In the genomic region with DNA sequence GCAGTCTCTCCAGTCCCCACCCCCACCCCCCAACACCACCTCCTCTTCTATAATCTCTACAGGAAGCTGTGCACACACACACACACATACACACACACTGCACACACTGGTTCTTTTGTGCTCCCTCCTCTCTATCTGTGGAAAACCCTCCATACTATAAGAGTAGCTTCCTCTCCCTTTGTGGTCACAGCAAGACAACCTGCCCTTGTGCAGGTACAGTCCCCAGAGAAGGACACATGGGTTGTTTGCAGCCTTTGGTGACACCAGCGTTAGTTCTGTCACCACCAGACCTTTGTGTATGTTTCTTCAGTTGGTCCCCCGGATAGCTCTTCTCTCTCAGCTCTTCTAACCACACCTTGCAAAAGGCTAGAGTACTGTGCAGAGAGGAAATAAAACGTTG, we compare ENCODE assay signal across 23 mouse cellular contexts. TPM values are rescaled to one million over a fixed set of nuclear protein-coding genes. Genes with fewer than 3 reads are reported as not detected.
DNase-seq lines count a peak whose midpoint lies in the region; ATAC-seq and TF ChIP-seq lines count a peak whose summit lies in the region.
"Had no signal": no experiment of that assay in that cellular context is flagged by ENCODE, and none has a peak within 500 bp of the region (broad histone marks: within the 10 kb centered on the region; RNA-seq: fewer than 3 reads in every experiment).

No protein-coding gene starts in this region.

- no peak overlapping the region for H3K4me3 ChIP-seq in lung, embryonic 14.5 days (ENCODE audit: low read depth, low read length)
- no peak overlapping the region for H3K4me3 ChIP-seq in forebrain, embryonic 12.5 days (replicated peaks)
- H3K4me3 ChIP-seq: heart, adult 2 months; heart, embryonic 15.5 days; hindbrain, embryonic 10.5 days; midbrain, embryonic 15.5 days; myocyte had no signal

- WGBS in lung, embryonic 14.5 days: 53% methylated on average over 3 of the region's 3 CpGs
- WGBS in forebrain, embryonic 12.5 days: 72% methylated on average over 3 of the region's 3 CpGs

- H3K36me3 ChIP-seq in lung, embryonic 14.5 days (ENCODE audit: insufficient read depth): no peaks in the 10 kb centered on the region
- no peaks in the 10 kb centered on the region for H3K36me3 ChIP-seq in forebrain, embryonic 12.5 days (replicated peaks)
- H3K36me3 ChIP-seq: heart, embryonic 15.5 days; hindbrain, embryonic 10.5 days; midbrain, embryonic 15.5 days had no signal

- no peak for ATAC-seq in lung, embryonic 14.5 days (ENCODE audit: insufficient read depth)
- peak; percentile 93 for ATAC-seq in inflammation-experienced regulatory T-cells, adult 6 months
- no peak for ATAC-seq in forebrain, embryonic 12.5 days (ENCODE audit: low FRiP score)
- ATAC-seq: forebrain, embryonic 16.5 days; hindbrain, postnatal 0 days; midbrain, embryonic 15.5 days had no signal

- intact Hi-C loops in gastrocnemius, postnatal 14 days (cut with DNase I; ENCODE audit: low total_unique reads): no loop called here

- H3K27me3 ChIP-seq in lung, embryonic 14.5 days (ENCODE audit: insufficient read depth, low read length): no peaks in the 10 kb centered on the region
- H3K27me3 ChIP-seq in forebrain, embryonic 12.5 days: no peaks in the 10 kb centered on the region
- H3K27me3 ChIP-seq: heart, embryonic 15.5 days; midbrain, embryonic 15.5 days had no signal

- no peaks in the 10 kb centered on the region for H3K9me3 ChIP-seq in lung, embryonic 14.5 days (ENCODE audit: low read depth, low read length)
- H3K9me3 ChIP-seq in forebrain, embryonic 12.5 days: no peaks in the 10 kb centered on the region
- H3K9me3 ChIP-seq: heart, embryonic 15.5 days; hindbrain, embryonic 10.5 days; midbrain, embryonic 15.5 days had no signal

- TF ChIP-seq CTCF in lung, embryonic 14.5 days (IDR thresholded peaks at IDR 0.05; ENCODE audit: low read depth): no peak

- peak; percentile 18 for DNase-seq in lung, embryonic 14.5 days
- DNase-seq in lung, postnatal 25 days (ENCODE audit: low spot score): no peak
- DNase-seq in T-cell, adult 2 months (ENCODE audit: low spot score): peak; percentile 46
- DNase-seq in thymus, postnatal 36 days: peak; percentile 30 to 37
- DNase-seq in adrenal gland, postnatal 36 days: no peak
- no peak for DNase-seq in gastrocnemius, postnatal 14 days
- DNase-seq: adrenal gland, adult 8-10 months; cerebellum, adult 11-12 months; cerebellum, postnatal 14 days; embryo, embryonic 11 days; heart, adult 2 months; kidney, adult 18-20 months had no signal

- no peak overlapping the region for H3K9ac ChIP-seq in lung, embryonic 14.5 days
- H3K9ac ChIP-seq in forebrain, embryonic 12.5 days: no peak overlapping the region
- H3K9ac ChIP-seq: heart, embryonic 15.5 days; liver, embryonic 14.5 days; midbrain, embryonic 15.5 days had no signal

- H3K4me2 ChIP-seq in lung, embryonic 14.5 days: no peak overlapping the region
- H3K4me2 ChIP-seq in forebrain, embryonic 12.5 days: no peak overlapping the region
- H3K4me2 ChIP-seq: heart, embryonic 15.5 days; midbrain, embryonic 15.5 days had no signal

- peaks cover 3% of the 10 kb centered on the region; the same call in 1 of the 2 replicates for H3K4me1 ChIP-seq in lung, embryonic 14.5 days (ENCODE audit: insufficient read depth)
- H3K4me1 ChIP-seq in forebrain, embryonic 12.5 days: no peaks in the 10 kb centered on the region; the same call in 1 of the 2 replicates
- H3K4me1 ChIP-seq: heart, embryonic 15.5 days had no signal

- H3K27ac ChIP-seq in lung, embryonic 14.5 days (ENCODE audit: low read depth): no peak overlapping the region; the same call in 1 of the 2 replicates
- H3K27ac ChIP-seq in forebrain, embryonic 12.5 days: no peak overlapping the region
- H3K27ac ChIP-seq: heart, adult 2 months; heart, embryonic 15.5 days; hindbrain, embryonic 10.5 days; hindbrain, postnatal 0 days; kidney, postnatal 0 days; liver, embryonic 14.5 days; midbrain, embryonic 15.5 days had no signal

RNA-seq across cellular contexts. Expression of a gene that starts 16.6 kb away (rescaled TPM):
- polyA plus RNA-seq in lung, embryonic 14.5 days (2014; fragmentation: Nextera tagmentation; extraction: Ambion mirVana): 8.3 and 9.9 TPM in 2 replicates
- 1 to 10 TPM in 1 of 3 experiments, not detected in 2; 1.0 TPM for polyA plus RNA-seq in inflammation-experienced regulatory T-cells, adult 6 months (2017; shearing (Covaris generic))
- total RNA-seq in adrenal gland, postnatal 36 days (2021): 10 to 100 TPM; 16.9 to 23.7 TPM
- 1.5 and 2.3 TPM in 2 replicates for polyA plus RNA-seq in forebrain, embryonic 12.5 days (2016; fragmentation: Nextera tagmentation; extraction: Ambion mirVana)
- total RNA-seq in gastrocnemius, postnatal 14 days (2021): 10 to 100 TPM in 1 of 2 experiments, 1 to 10 TPM in 1; 7.8 to 12.7 TPM
- total RNA-seq: megakaryocyte-erythroid progenitor cell, adult 5-6 weeks had no signal

RNA-seq across cellular contexts. Expression of a gene that starts 52.6 kb away (rescaled TPM):
- 0.96 and 1.7 TPM in 2 replicates for polyA plus RNA-seq in lung, embryonic 14.5 days (2014; fragmentation: Nextera tagmentation; extraction: Ambion mirVana)
- under 1 TPM in 2 of 3 experiments, not detected in 1; 0.10 to 0.11 TPM for polyA plus RNA-seq in inflammation-experienced regulatory T-cells, adult 6 months (2017; shearing (Covaris generic))
- total RNA-seq in adrenal gland, postnatal 36 days (2021): 1 to 10 TPM; 3.5 to 4.7 TPM
- 34.1 and 39.7 TPM in 2 replicates for polyA plus RNA-seq in forebrain, embryonic 12.5 days (2016; fragmentation: Nextera tagmentation; extraction: Ambion mirVana)
- under 1 TPM; 0.06 to 0.20 TPM for total RNA-seq in gastrocnemius, postnatal 14 days (2021)
- total RNA-seq: megakaryocyte-erythroid progenitor cell, adult 5-6 weeks had no signal
- polyA plus RNA-seq: myocyte had no signal

Comparison
In these comparisons a context has a peak if more than half of its experiments do, and no peak if none do; other contexts are left out.
1. DNase-seq: peak in lung, embryonic 14.5 days (single experiment), T-cell, adult 2 months (single experiment) and thymus, postnatal 36 days (2 of 2); none in lung, postnatal 25 days (single experiment), adrenal gland, postnatal 36 days (0 of 2) and gastrocnemius, postnatal 14 days (single experiment).
2. RNA of a gene that starts 52.6 kb away (polyA plus RNA-seq): 34.1 to 39.7 TPM in forebrain, embryonic 12.5 days; 0.96 to 1.7 TPM in lung, embryonic 14.5 days and 0.10 to 0.11 TPM in inflammation-experienced regulatory T-cells, adult 6 months; every median in the first group is over 10 times any median in the second.